Mouse (Mus musculus) stomach, postnatal 0 days (tissue): ENCODE data around the gene Utp4.

Experiments used
- CTCF ChIP-seq: IDR thresholded peaks from 2 replicates; pipeline ENCODE4 v1.5.1; 2016; ENCODE audit warnings: antibody characterized with exemption, low read depth, mild to moderate bottlenecking, moderate library complexity
- EP300 ChIP-seq: optimal IDR thresholded peaks from 2 replicates; pipeline ENCODE3; 2016; ENCODE audit warnings: antibody characterized with exemption

GRCm38 (mm10) chr8:106893481-106894156 lies at the start of gene Utp4:
- TF ChIP-seq CTCF (no peak), EP300 (no peak)
